Mouse (Mus musculus): ENCODE results near the gene Sestd1.

DNA sequence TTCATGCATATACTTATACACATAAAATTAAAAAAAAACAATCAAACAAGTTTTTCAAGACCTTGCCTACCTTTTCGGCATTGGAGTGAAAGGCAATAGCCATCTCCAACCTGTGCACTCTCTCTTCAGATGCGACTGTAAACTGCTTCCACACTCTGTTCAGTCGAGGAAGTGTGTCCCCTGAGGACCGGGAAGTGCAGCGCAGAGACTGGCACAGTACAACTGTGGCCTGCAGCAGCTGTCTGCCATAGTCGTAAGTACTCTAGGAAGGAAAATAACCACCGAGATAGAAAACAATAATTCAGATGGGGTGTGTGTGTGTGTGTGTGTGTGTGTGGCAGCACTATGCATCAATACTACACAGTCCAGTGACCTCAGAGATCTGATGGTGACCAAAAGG, 89.5 kb downstream of the Sestd1 start:
- TF ChIP-seq POLR2A (IDR thresholded peaks at IDR 0.05; ENCODE audit: control insufficient read depth, low read depth, low read length), result no peak
- TF ChIP-seq CTCF (IDR thresholded peaks at IDR 0.05; ENCODE audit: control insufficient read depth, insufficient read depth, insufficient replicate concordance, low read depth, low read length), result no peak
